Mouse (Mus musculus) MEL (cell line): ENCODE measurements around the gene Rdh1. TPM values are rescaled to one million over a fixed set of nuclear protein-coding genes. Genes with fewer than 3 reads are reported as not detected.

Experiments used
- DNase-seq: peaks from one replicate; pipeline ENCODE4 v3.0.0; 2011; ENCODE audit warnings: low read depth, low spot score
- H3K27ac ChIP-seq: 2 replicates; pipeline ENCODE4 v1.5.1; 2012; ENCODE audit warnings: low read depth, mild to moderate bottlenecking, control low read depth, low read length, moderate library complexity; ENCODE audit not compliant: control insufficient read depth
- H3K27me3 ChIP-seq, 2 experiments: fragments of 150-350 bp in 1 of 2; sonication (generic) in 1 of 2; 2 replicates each; pipeline ENCODE4 v1.6.1; 2012; ENCODE audit warnings: low read length in 2 of 2, mild to moderate bottlenecking in 2 of 2, improper control_type of control experiment in 1 of 2, moderate library complexity in 1 of 2; ENCODE audit not compliant: insufficient read depth in 2 of 2, control insufficient read depth in 1 of 2
- H3K36me3 ChIP-seq, 2 experiments: 2 replicates each; pipeline ENCODE4 v1.6.1; 2012 to 2014; ENCODE audit warnings: low read length in 2 of 2, improper control_type of control experiment in 1 of 2, inconsistent platforms in 1 of 2, mild to moderate bottlenecking in 1 of 2; ENCODE audit not compliant: insufficient read depth in 2 of 2, control insufficient read depth in 1 of 2
- H3K4me1 ChIP-seq, 2 experiments: fragments of 150-350 bp in 1 of 2; sonication (generic) in 1 of 2; 2 replicates each; pipeline ENCODE4 v1.6.1; 2012; ENCODE audit warnings: low read length in 2 of 2, improper control_type of control experiment in 1 of 2, mild to moderate bottlenecking in 1 of 2; ENCODE audit not compliant: insufficient read depth in 2 of 2, control insufficient read depth in 1 of 2
- H3K4me3 ChIP-seq, 2 experiments: fragments of 150-350 bp in 1 of 2; sonication (generic) in 1 of 2; 2 replicates each; pipeline ENCODE4 v1.5.1; 2012; ENCODE audit warnings: low read depth in 2 of 2, low read length in 2 of 2, mild to moderate bottlenecking in 2 of 2, moderate library complexity in 2 of 2, control low read depth in 1 of 2, improper control_type of control experiment in 1 of 2; ENCODE audit not compliant: control insufficient read depth in 1 of 2, insufficient read depth in 1 of 2
- H3K79me2 ChIP-seq: 2 replicates; pipeline ENCODE4 v1.6.1; 2012; ENCODE audit warnings: mild to moderate bottlenecking, low read length, moderate library complexity; ENCODE audit not compliant: control insufficient read depth, poor library complexity, insufficient read depth
- H3K9ac ChIP-seq: 2 replicates; pipeline ENCODE4 v1.6.1; 2012; ENCODE audit warnings: low read depth, mild to moderate bottlenecking, control low read depth, low read length, moderate library complexity; ENCODE audit not compliant: control insufficient read depth, poor library complexity, severe bottlenecking
- H3K9me3 ChIP-seq: fragments of 150-350 bp; sonication (generic); replicated peaks from 2 replicates; pipeline ENCODE4 v1.6.1; 2012; ENCODE audit warnings: mild to moderate bottlenecking, low read length, improper control_type of control experiment, moderate library complexity; ENCODE audit not compliant: insufficient read depth
- BHLHE40 ChIP-seq: IDR thresholded peaks from 2 replicates; pipeline ENCODE4 v1.6.1; 2012; ENCODE audit warnings: low read depth, mild to moderate bottlenecking, inconsistent platforms, low read length, improper control_type of control experiment, borderline replicate concordance
- CHD1 ChIP-seq: IDR thresholded peaks from 2 replicates; pipeline ENCODE4 v1.6.1; 2012; ENCODE audit warnings: low read depth, mild to moderate bottlenecking, inconsistent platforms, low read length, improper control_type of control experiment
- CHD2 ChIP-seq: IDR thresholded peaks from 2 replicates; pipeline ENCODE4 v1.6.1; 2011; ENCODE audit warnings: low read length, improper control_type of control experiment
- CTCF ChIP-seq, 3 experiments: IDR thresholded peaks in 2 of 3; conservative IDR thresholded peaks in 1 of 3; 2 replicates each; pipeline ENCODE4 v1.5.1; 2011 to 2012; ENCODE audit warnings: low read length in 3 of 3, low read depth in 2 of 3, mild to moderate bottlenecking in 2 of 3, improper control_type of control experiment in 1 of 3, inconsistent platforms in 1 of 3, mixed read lengths in 1 of 3, moderate library complexity in 1 of 3; ENCODE audit not compliant: control insufficient read depth in 1 of 3, insufficient read depth in 1 of 3, poor library complexity in 1 of 3, severe bottlenecking in 1 of 3
- E2F4 ChIP-seq: IDR thresholded peaks from 2 replicates; pipeline ENCODE4 v1.6.1; 2011; ENCODE audit warnings: low read depth, low read length, improper control_type of control experiment, borderline replicate concordance
- ELF1 ChIP-seq: IDR thresholded peaks from 2 replicates; pipeline ENCODE4 v1.6.1; 2014; ENCODE audit warnings: low read depth, mild to moderate bottlenecking, inconsistent platforms, low read length, improper control_type of control experiment, moderate library complexity
- EP300 ChIP-seq, 2 experiments: IDR thresholded peaks; 2 replicates each; pipeline ENCODE4 v1.6.1; 2011; ENCODE audit warnings: improper control_type of control experiment in 2 of 2, low read length in 2 of 2, low read depth in 1 of 2, mild to moderate bottlenecking in 1 of 2
- ETS1 ChIP-seq: IDR thresholded peaks from 2 replicates; pipeline ENCODE4 v1.6.1; 2012; ENCODE audit warnings: low read depth, mild to moderate bottlenecking, inconsistent platforms, low read length, improper control_type of control experiment, moderate library complexity
- GABPA ChIP-seq: IDR thresholded peaks from 2 replicates; pipeline ENCODE4 v1.6.1; 2012; ENCODE audit warnings: low read depth, mild to moderate bottlenecking, inconsistent platforms, low read length, improper control_type of control experiment, moderate library complexity
- GATA1 ChIP-seq: IDR thresholded peaks from 2 replicates; pipeline ENCODE4 v1.6.1; 2011; ENCODE audit warnings: low read depth, low read length, improper control_type of control experiment
- HCFC1 ChIP-seq: IDR thresholded peaks from 2 replicates; pipeline ENCODE4 v1.6.1; 2012; ENCODE audit warnings: low read depth, mild to moderate bottlenecking, inconsistent platforms, low read length, improper control_type of control experiment, moderate library complexity
- MXI1 ChIP-seq: IDR thresholded peaks from 2 replicates; pipeline ENCODE4 v1.6.1; 2011; ENCODE audit warnings: mild to moderate bottlenecking, low read depth, low read length, improper control_type of control experiment
- NELFE ChIP-seq: IDR thresholded peaks from 2 replicates; pipeline ENCODE4 v1.6.1; 2011; ENCODE audit warnings: low read depth, low read length, improper control_type of control experiment
- POLR2AphosphoS2 ChIP-seq: IDR thresholded peaks from 2 replicates; pipeline ENCODE4 v1.6.1; 2011; ENCODE audit warnings: low read length, improper control_type of control experiment
- POLR2AphosphoS5 ChIP-seq: IDR thresholded peaks from 2 replicates; pipeline ENCODE4 v1.6.1; 2012; ENCODE audit warnings: low read depth, borderline replicate concordance, mild to moderate bottlenecking, inconsistent platforms, low read length, moderate library complexity, mixed read lengths
- RAD21 ChIP-seq: IDR thresholded peaks from 2 replicates; pipeline ENCODE4 v1.6.1; 2011; ENCODE audit warnings: mild to moderate bottlenecking, low read depth, low read length, improper control_type of control experiment
- RCOR1 ChIP-seq: IDR thresholded peaks from 2 replicates; pipeline ENCODE4 v1.6.1; 2012; ENCODE audit warnings: low read depth, mild to moderate bottlenecking, inconsistent platforms, low read length, improper control_type of control experiment
- SIN3A ChIP-seq: IDR thresholded peaks from 2 replicates; pipeline ENCODE4 v1.6.1; 2012; ENCODE audit warnings: low read length, improper control_type of control experiment, inconsistent platforms
- SMC3 ChIP-seq: IDR thresholded peaks from 2 replicates; pipeline ENCODE4 v1.6.1; 2011; ENCODE audit warnings: low read depth, low read length, improper control_type of control experiment
- TAL1 ChIP-seq: IDR thresholded peaks from 2 replicates; pipeline ENCODE4 v1.6.1; 2012; ENCODE audit warnings: mild to moderate bottlenecking, inconsistent platforms, low read length, moderate library complexity, mixed read lengths
- TBP ChIP-seq: IDR thresholded peaks from 2 replicates; pipeline ENCODE4 v1.8.0; 2011; ENCODE audit warnings: low read depth, low read length, improper control_type of control experiment
- UBTF ChIP-seq: IDR thresholded peaks from 2 replicates; pipeline ENCODE4 v1.6.1; 2012; ENCODE audit warnings: low read depth, mild to moderate bottlenecking, inconsistent platforms, low read length, improper control_type of control experiment, moderate library complexity, borderline replicate concordance; ENCODE audit not compliant: insufficient read depth
- ZKSCAN1 ChIP-seq: IDR thresholded peaks from 2 replicates; pipeline ENCODE4 v1.6.1; 2012; ENCODE audit warnings: low read depth, mild to moderate bottlenecking, inconsistent platforms, low read length, improper control_type of control experiment, moderate library complexity
- ZNF384 ChIP-seq: IDR thresholded peaks from 2 replicates; pipeline ENCODE4 v1.6.1; 2012; ENCODE audit warnings: low read depth, mild to moderate bottlenecking, inconsistent platforms, low read length, improper control_type of control experiment
- polyA plus RNA-seq, 2 experiments: library from polyadenylated mRNA; stranded (reverse) in 1 of 2; unstranded in 1 of 2; fragments of >175 nt in 1 of 2; fragments of >200 nt in 1 of 2; gene quantifications; 2 replicates each; pipeline versions ENCODE4 v1.2.1 to v1.2.4; 2012; ENCODE audit warnings: low replicate concordance in 2 of 2, low read depth in 1 of 2; ENCODE audit not compliant: insufficient read length in 2 of 2, insufficient read depth in 1 of 2, missing spikeins in 1 of 2
- total RNA-seq: library from RNA; depleted of rRNA; stranded (reverse); fragments of 300-350 nt; gene quantifications from 2 replicates; pipeline ENCODE4 v1.2.3, GENCODE M21; 2012

Gene Rdh1
- total and polyA plus RNA-seq, 3 experiments: not detected

- Histone ChIP-seq H3K4me3 (peak overlapping the region; percentile 32), H3K4me1 (peaks cover 5 to 23% of the 10 kb centered on the region in 2 experiments; a peak in 3 of 4 replicates)
- TF ChIP-seq CHD1: no peak
Measured at GRCm38 (mm10) chr10:127737552-127737951, 22.0 kb upstream of the Rdh1 start.

GRCm38 (mm10) chr10:127738151-127738882 is 21.2 kb upstream of the Rdh1 start:
- Histone ChIP-seq H3K9me3 (no peaks in the 10 kb centered on the region), H3K9ac (peak overlapping the region; percentile 22), H3K4me3 (peak overlapping the region; percentile 25 to 58), H3K27me3 (no peaks in the 10 kb centered on the region), H3K4me1 (peaks cover 5 to 23% of the 10 kb centered on the region in 2 experiments; a peak in 3 of 4 replicates), H3K27ac (peak overlapping the region; percentile 61), H3K79me2 (peaks cover 9% of the 10 kb centered on the region), H3K36me3 (peaks cover 0 to 23% of the 10 kb centered on the region in 2 experiments; a peak in 2 of 4 replicates)
- TF ChIP-seq GATA1 (peak; percentile 71), ELF1 (0 out of 2 replicates have a peak, but pooled peaks have one; percentile 45), SIN3A (peak; percentile 55; the same call in 1 of the 2 replicates), EP300 (IDR thresholded peaks at IDR 0.05; ENCODE audit: low read depth in 1 of 2, low read length in 2 of 2) (peak; percentile 77 to 80), POLR2AphosphoS5 (no peak), UBTF (no peak), E2F4 (no peak), POLR2AphosphoS2 (no peak), BHLHE40 (peak; percentile 69; the same call in 1 of the 2 replicates), CTCF (IDR thresholded peaks at IDR 0.05 in 2 of 3, conservative IDR thresholded peaks at IDR 0.05 in 1 of 3; ENCODE audit: control insufficient read depth in 1 of 3, insufficient read depth in 1 of 3, low read depth in 2 of 3, low read length in 3 of 3, poor library complexity in 1 of 3, severe bottlenecking in 1 of 3) (peak; percentile 41 to 54 (median 47)), MXI1 (peak; percentile 24), GABPA (no peak), ETS1 (peak; percentile 73), RAD21 (peak; percentile 10), SMC3 (peak; percentile 33), RCOR1 (0 out of 2 replicates have a peak, but pooled peaks have one; percentile 10), ZNF384 (no peak), TAL1 (peak; percentile 49), HCFC1 (no peak), CHD2 (no peak), ZKSCAN1 (no peak), TBP (peak; percentile 39; the same call in 1 of the 2 replicates), NELFE (0 out of 2 replicates have a peak, but pooled peaks have one; percentile 8)
- DNase-seq: peak; percentile 86

More at GRCm38 (mm10) chr10:127737552-127737951, 22.0 kb upstream of the Rdh1 start:
- Histone ChIP-seq H3K27me3 (no peaks in the 10 kb centered on the region), H3K36me3 (peaks cover 0 to 23% of the 10 kb centered on the region in 2 experiments; a peak in 2 of 4 replicates), H3K9me3 (no peaks in the 10 kb centered on the region), H3K79me2 (peaks cover 9% of the 10 kb centered on the region), H3K9ac (peak overlapping the region; percentile 49), H3K27ac (peak overlapping the region; percentile 89)
- peak; percentile 54 for DNase-seq
